Mouse (Mus musculus) layer of hippocampus, postnatal 25 days (tissue): ENCODE measurements around the gene Syn3. TPM values are rescaled to one million over a fixed set of nuclear protein-coding genes. Genes with fewer than 3 reads are reported as not detected.

Experiments
- DNase-seq, 2 experiments: peaks; one replicate each; pipeline ENCODE4 v3.0.0; 2022; ENCODE audit warnings: mixed read lengths in 2 of 2, low spot score in 1 of 2; ENCODE audit errors: extremely low spot score in 1 of 2
- total RNA-seq, 2 experiments: library from RNA; stranded (reverse); gene quantifications; 2 replicates each; pipeline ENCODE4 v1.2.3; 2021

The Syn3 gene
- total RNA-seq, 2 experiments from 2014 or later: 19.5 to 23.8 TPM

GRCm38 (mm10) chr10:86295454-86296098, 203.1 kb downstream of the Syn3 start:
- no peak for DNase-seq

GRCm38 (mm10) chr10:86294599-86295365, 203.9 kb downstream of the Syn3 start:
- DNase-seq: no peak

- DNase-seq: no peak
Observed at GRCm38 (mm10) chr10:86293880-86294279, 204.8 kb downstream of the Syn3 start.

- no peak for DNase-seq
Observed at GRCm38 (mm10) chr10:86290109-86290771, 208.5 kb downstream of the Syn3 start.

- no peak for DNase-seq
Observed at GRCm38 (mm10) chr10:86286508-86286907, 212.2 kb downstream of the Syn3 start.

GRCm38 (mm10) chr10:86281238-86281637, 217.5 kb downstream of the Syn3 start:
- DNase-seq: no peak

- no peak for DNase-seq
Observed at GRCm38 (mm10) chr10:86279579-86280168, 219.0 kb downstream of the Syn3 start.

- no peak for DNase-seq
Observed at GRCm38 (mm10) chr10:86278481-86278880, 220.2 kb downstream of the Syn3 start.

GRCm38 (mm10) chr10:86277327-86277726, 221.4 kb downstream of the Syn3 start:
- DNase-seq: no peak

GRCm38 (mm10) chr10:86275585-86275984, 223.1 kb downstream of the Syn3 start:
- DNase-seq: no peak

GRCm38 (mm10) chr10:86273410-86274191, 225.1 kb downstream of the Syn3 start:
- no peak for DNase-seq

- no peak for DNase-seq
Observed at GRCm38 (mm10) chr10:86272826-86273225, 225.9 kb downstream of the Syn3 start.

- DNase-seq: no peak
Observed at GRCm38 (mm10) chr10:86270254-86270653, 228.4 kb downstream of the Syn3 start.

GRCm38 (mm10) chr10:86264618-86265017, 234.1 kb downstream of the Syn3 start:
- DNase-seq: no peak

GRCm38 (mm10) chr10:86261725-86262124, 237.0 kb downstream of the Syn3 start:
- no peak for DNase-seq

GRCm38 (mm10) chr10:86258992-86259391, 239.7 kb downstream of the Syn3 start:
- DNase-seq: no peak

- no peak for DNase-seq
Observed at GRCm38 (mm10) chr10:86258046-86258445, 240.7 kb downstream of the Syn3 start.

GRCm38 (mm10) chr10:86257045-86257444, 241.7 kb downstream of the Syn3 start:
- DNase-seq: no peak

GRCm38 (mm10) chr10:86256221-86256620, 242.5 kb downstream of the Syn3 start:
- DNase-seq: peak in 1 of 2 experiments; percentile 23
